Mouse (Mus musculus): ENCODE results near the gene Gpr176. TPM values are rescaled to one million over a fixed set of nuclear protein-coding genes. Genes with fewer than 3 reads are reported as not detected.

Gpr176 gene
- total and polyA plus RNA-seq, 3 experiments = 0.16 TPM; not detected in 2

DNA sequence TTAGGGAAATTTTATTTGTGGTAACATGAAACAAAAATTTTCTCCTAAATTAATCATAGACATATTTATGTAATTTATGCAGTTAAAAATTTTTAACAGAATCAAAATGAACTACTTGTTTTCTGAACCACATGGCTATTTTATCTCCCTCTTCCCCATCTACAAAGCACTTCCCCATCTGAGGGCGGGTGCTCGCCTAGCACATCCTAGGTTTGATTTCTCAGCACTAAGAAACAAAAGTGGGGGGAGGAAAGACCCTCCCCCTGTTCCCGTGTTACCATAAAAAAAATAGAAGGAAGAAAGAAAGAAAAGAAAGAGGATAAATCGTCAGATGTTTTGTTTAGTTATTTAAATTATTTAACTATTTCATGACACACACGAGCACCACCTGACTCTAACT, 18.0 kb upstream of the Gpr176 start:
- Histone ChIP-seq H3K36me3 (replicated peaks) (peaks cover 14% of the 10 kb centered on the region), H3K4me3 (ENCODE audit: low read depth, low read length) (no peak overlapping the region), H3K27me3 (ENCODE audit: insufficient read depth, low read length) (no peaks in the 10 kb centered on the region), H3K9me3 (replicated peaks) (no peaks in the 10 kb centered on the region), H3K4me1 (ENCODE audit: insufficient read depth, low read depth, low read length) (peaks cover 32% of the 10 kb centered on the region)
- ATAC-seq (ENCODE audit: extremely low read depth, insufficient number of reproducible peaks, low FRiP score, poor library complexity, severe bottlenecking) (no peak), DNase-seq (ENCODE audit: low spot score) (peak; percentile 12)
- TF ChIP-seq GATA1 (IDR thresholded peaks at IDR 0.05; ENCODE audit: borderline replicate concordance, low read length) (no peak), CTCF (IDR thresholded peaks at IDR 0.05; ENCODE audit: low read depth, low read length) (no peak), POLR2AphosphoS5 (IDR thresholded peaks at IDR 0.05; ENCODE audit: insufficient replicate concordance, low read depth, low read length) (no peak), TAL1 (conservative IDR thresholded peaks at IDR 0.05; ENCODE audit: low read depth, low read length) (no peak), GATA2 (IDR thresholded peaks at IDR 0.05; ENCODE audit: borderline replicate concordance, low read depth, low read length) (no peak)

DNA sequence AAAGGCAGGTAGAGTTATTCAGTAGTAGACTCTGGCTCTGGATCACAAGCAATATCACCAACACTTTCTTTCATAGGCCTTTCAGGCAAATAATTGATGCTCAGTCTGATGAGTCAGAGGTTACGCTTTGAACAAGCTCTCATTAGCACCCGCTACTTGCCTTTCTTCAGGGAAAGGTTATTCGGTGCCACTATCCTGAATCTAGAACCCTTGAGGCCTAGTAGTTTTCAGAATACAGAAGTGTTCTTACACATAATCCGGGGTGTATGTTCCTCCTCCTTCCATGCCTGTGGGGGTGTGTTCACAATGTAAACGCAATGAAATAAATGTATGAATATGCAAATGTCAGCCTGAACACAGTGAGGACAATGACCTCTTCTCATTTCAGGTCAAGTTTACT, 16.9 kb upstream of the Gpr176 start:
- Histone ChIP-seq H3K9me3 (replicated peaks) (no peaks in the 10 kb centered on the region), H3K27me3 (ENCODE audit: insufficient read depth, low read length) (no peaks in the 10 kb centered on the region), H3K4me3 (ENCODE audit: low read depth, low read length) (peak overlapping the region; percentile 61), H3K36me3 (replicated peaks) (peaks cover 8% of the 10 kb centered on the region), H3K4me1 (ENCODE audit: insufficient read depth, low read depth, low read length) (peaks cover 39% of the 10 kb centered on the region)
- ATAC-seq (ENCODE audit: extremely low read depth, insufficient number of reproducible peaks, low FRiP score, poor library complexity, severe bottlenecking) (no peak), DNase-seq (ENCODE audit: low spot score) (no peak)
- TF ChIP-seq TAL1 (conservative IDR thresholded peaks at IDR 0.05; ENCODE audit: low read depth, low read length) = no peak
- no peak for TF ChIP-seq GATA1 (IDR thresholded peaks at IDR 0.05; ENCODE audit: borderline replicate concordance, low read length)
- TF ChIP-seq POLR2AphosphoS5 (IDR thresholded peaks at IDR 0.05; ENCODE audit: insufficient replicate concordance, low read depth, low read length) = no peak
- no peak for TF ChIP-seq CTCF (IDR thresholded peaks at IDR 0.05; ENCODE audit: low read depth, low read length)
- TF ChIP-seq GATA2 (IDR thresholded peaks at IDR 0.05; ENCODE audit: borderline replicate concordance, low read depth, low read length) = no peak

DNA sequence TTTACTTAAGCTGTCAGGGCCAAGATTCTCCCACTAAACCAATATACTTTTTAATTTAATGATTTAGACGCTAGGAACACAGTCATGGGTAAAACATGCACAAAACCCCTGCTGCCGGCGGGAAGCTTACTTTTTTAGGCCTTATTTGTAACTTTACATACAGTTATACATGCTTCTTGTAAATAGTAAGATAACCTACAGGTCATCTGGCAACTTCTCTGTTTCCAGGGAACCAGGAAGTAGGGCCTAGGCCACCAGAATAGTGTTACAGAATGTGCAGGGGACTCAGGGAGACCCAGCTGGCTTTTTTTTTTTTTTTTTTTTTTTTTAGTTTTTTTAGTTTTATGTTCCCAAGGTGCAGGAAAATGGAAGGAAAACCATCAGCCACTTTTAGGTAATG, 16.4 kb upstream of the Gpr176 start:
- Histone ChIP-seq H3K27me3 (ENCODE audit: insufficient read depth, low read length) (no peaks in the 10 kb centered on the region), H3K9me3 (replicated peaks) (no peaks in the 10 kb centered on the region), H3K4me1 (ENCODE audit: insufficient read depth, low read depth, low read length) (peaks cover 43% of the 10 kb centered on the region), H3K4me3 (ENCODE audit: low read depth, low read length) (peak overlapping the region; percentile 87), H3K36me3 (replicated peaks) (peaks cover 8% of the 10 kb centered on the region)
- TF ChIP-seq GATA1 (IDR thresholded peaks at IDR 0.05; ENCODE audit: borderline replicate concordance, low read length) = no peak
- no peak for TF ChIP-seq CTCF (IDR thresholded peaks at IDR 0.05; ENCODE audit: low read depth, low read length)
- no peak for TF ChIP-seq POLR2AphosphoS5 (IDR thresholded peaks at IDR 0.05; ENCODE audit: insufficient replicate concordance, low read depth, low read length)
- no peak for TF ChIP-seq TAL1 (conservative IDR thresholded peaks at IDR 0.05; ENCODE audit: low read depth, low read length)
- no peak for TF ChIP-seq GATA2 (IDR thresholded peaks at IDR 0.05; ENCODE audit: borderline replicate concordance, low read depth, low read length)
- ATAC-seq (ENCODE audit: extremely low read depth, insufficient number of reproducible peaks, low FRiP score, poor library complexity, severe bottlenecking) (no peak), DNase-seq (ENCODE audit: low spot score) (no peak)

DNA sequence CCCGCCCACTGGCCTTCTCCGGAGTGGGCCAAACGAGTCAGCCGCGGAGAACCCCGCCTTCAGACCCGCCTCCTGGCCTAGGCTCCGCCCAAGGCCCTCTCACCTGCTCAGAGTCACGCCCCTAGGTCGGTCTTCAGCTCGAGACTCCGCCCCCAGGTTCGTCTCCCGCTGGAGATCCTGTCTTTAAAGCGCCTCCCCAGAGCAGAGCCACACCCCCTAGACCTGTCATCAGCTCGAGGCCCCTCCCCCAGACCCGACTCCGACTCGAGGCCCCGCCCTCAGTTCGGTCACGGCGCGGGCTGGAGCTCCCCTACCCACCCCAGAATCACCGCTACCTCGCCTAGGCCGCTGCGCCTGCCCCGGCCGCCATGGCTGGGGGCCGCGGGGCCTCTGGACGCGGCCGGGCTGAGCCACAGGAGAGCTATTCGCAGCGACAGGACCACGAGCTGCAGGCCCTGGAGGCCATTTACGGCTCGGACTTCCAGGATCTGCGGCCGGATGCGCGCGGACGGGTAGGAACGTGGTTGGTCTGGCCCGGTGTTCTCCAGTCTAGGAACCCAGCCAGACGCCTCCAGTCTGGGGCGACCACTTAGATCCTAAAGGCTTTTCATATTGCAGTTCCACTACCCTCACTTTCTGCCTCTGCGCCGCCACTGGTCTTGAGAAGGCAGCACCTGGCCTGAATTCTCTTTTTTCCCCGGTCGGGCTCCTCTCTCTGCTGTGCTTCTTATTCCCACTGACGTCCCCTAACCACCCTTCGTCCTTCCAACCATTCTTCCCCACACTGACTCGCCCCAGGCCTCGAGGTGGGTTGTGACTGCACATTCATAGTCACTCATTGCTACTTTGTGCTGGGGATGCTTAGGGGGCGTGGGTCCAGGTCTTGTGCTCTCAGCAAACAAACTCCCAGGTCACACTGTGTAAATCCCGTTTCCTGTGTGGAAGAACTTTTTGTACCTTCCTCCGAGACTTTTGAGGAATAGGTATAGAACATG, 15.4 kb upstream of the Gpr176 start, which contains the start of gene Eif2ak4:
Eif2ak4 (plus strand) TSS at position 278 of the 995 bp plus-strand sequence.
- H3K4me3 ChIP-seq (ENCODE audit: low read depth, low read length) = peak within 1 kb of the TSS; percentile 87
- DNase-seq (ENCODE audit: low spot score) = peak; percentile 91
- peaks cover 4% of the 10 kb centered on the region for H3K36me3 ChIP-seq (replicated peaks)
- H3K9me3 ChIP-seq (replicated peaks) = no peaks in the 10 kb centered on the region
- peak; percentile 93 for ATAC-seq (ENCODE audit: extremely low read depth, insufficient number of reproducible peaks, low FRiP score, poor library complexity, severe bottlenecking)
- no peaks in the 10 kb centered on the region for H3K27me3 ChIP-seq (ENCODE audit: insufficient read depth, low read length)
- peaks cover 43% of the 10 kb centered on the region for H3K4me1 ChIP-seq (ENCODE audit: insufficient read depth, low read depth, low read length)
- TF ChIP-seq TAL1 (conservative IDR thresholded peaks at IDR 0.05; ENCODE audit: low read depth, low read length) = no peak
- no peak for TF ChIP-seq GATA2 (IDR thresholded peaks at IDR 0.05; ENCODE audit: borderline replicate concordance, low read depth, low read length)
- TF ChIP-seq GATA1 (IDR thresholded peaks at IDR 0.05; ENCODE audit: borderline replicate concordance, low read length) = no peak
- TF ChIP-seq POLR2AphosphoS5 (IDR thresholded peaks at IDR 0.05; ENCODE audit: insufficient replicate concordance, low read depth, low read length) = no peak
- no peak for TF ChIP-seq CTCF (IDR thresholded peaks at IDR 0.05; ENCODE audit: low read depth, low read length)

DNA sequence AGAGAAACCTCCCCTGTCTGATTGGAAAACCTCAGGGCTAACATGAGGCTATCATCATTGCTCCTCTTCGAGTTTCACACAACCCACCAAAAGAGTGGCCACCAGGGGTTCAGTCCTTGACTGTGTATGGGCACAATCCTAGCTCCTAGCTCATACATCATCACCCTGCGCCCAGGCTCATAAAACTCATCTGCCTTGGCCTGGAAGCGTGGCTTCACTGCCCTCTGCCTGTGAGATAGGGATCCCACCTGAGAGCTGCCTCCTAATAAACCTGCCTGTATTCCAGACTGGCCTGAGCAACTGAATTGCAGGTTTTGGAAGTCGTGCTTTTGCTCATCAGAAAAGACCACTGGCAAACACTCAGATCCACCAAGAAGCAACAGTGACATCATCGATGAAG, 10.2 kb upstream of the Gpr176 start:
- DNase-seq (ENCODE audit: low spot score) = no peak
- TF ChIP-seq GATA1 (IDR thresholded peaks at IDR 0.05; ENCODE audit: borderline replicate concordance, low read length) (no peak), CTCF (IDR thresholded peaks at IDR 0.05; ENCODE audit: low read depth, low read length) (no peak), TAL1 (conservative IDR thresholded peaks at IDR 0.05; ENCODE audit: low read depth, low read length) (no peak), GATA2 (IDR thresholded peaks at IDR 0.05; ENCODE audit: borderline replicate concordance, low read depth, low read length) (no peak), POLR2AphosphoS5 (IDR thresholded peaks at IDR 0.05; ENCODE audit: insufficient replicate concordance, low read depth, low read length) (no peak)

DNA sequence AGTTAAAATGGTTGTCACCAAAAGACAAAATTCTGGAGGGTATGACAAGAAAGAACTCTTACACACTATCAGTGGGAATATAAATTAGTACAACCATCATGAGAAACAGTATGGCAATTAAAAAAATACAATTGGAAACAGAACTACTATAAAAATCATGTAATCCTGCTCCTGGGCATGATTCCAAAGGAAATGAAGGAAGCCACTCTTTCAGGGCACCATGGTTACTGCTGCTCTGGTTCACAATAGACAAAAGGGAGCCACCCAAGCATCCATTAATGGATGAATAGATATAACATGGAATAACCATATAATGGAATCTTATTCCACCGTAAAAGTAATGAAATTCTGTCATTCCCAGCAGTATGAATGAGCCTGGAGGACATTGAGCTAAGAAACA, 6.5 kb upstream of the Gpr176 start:
- DNase-seq (ENCODE audit: low spot score) = no peak
- Histone ChIP-seq H3K4me3 (ENCODE audit: low read depth, low read length) (no peak overlapping the region), H3K9me3 (replicated peaks) (no peaks in the 10 kb centered on the region), H3K4me1 (ENCODE audit: insufficient read depth, low read depth, low read length) (peaks cover 2% of the 10 kb centered on the region; the same call in 1 of the 2 replicates), H3K27me3 (ENCODE audit: insufficient read depth, low read length) (peaks cover 19% of the 10 kb centered on the region; the same call in 1 of the 2 replicates), H3K36me3 (replicated peaks) (no peaks in the 10 kb centered on the region)
- ATAC-seq (ENCODE audit: extremely low read depth, insufficient number of reproducible peaks, low FRiP score, poor library complexity, severe bottlenecking) = no peak
- no peak for TF ChIP-seq GATA1 (IDR thresholded peaks at IDR 0.05; ENCODE audit: borderline replicate concordance, low read length)
- no peak for TF ChIP-seq POLR2AphosphoS5 (IDR thresholded peaks at IDR 0.05; ENCODE audit: insufficient replicate concordance, low read depth, low read length)
- no peak for TF ChIP-seq CTCF (IDR thresholded peaks at IDR 0.05; ENCODE audit: low read depth, low read length)

More for the DNA sequence above, 10.2 kb upstream of the Gpr176 start:
- Histone ChIP-seq H3K4me3 (ENCODE audit: low read depth, low read length) (no peak overlapping the region), H3K36me3 (replicated peaks) (no peaks in the 10 kb centered on the region), H3K9me3 (replicated peaks) (no peaks in the 10 kb centered on the region), H3K4me1 (ENCODE audit: insufficient read depth, low read depth, low read length) (peaks cover 24% of the 10 kb centered on the region), H3K27me3 (ENCODE audit: insufficient read depth, low read length) (peaks cover 17% of the 10 kb centered on the region; the same call in 1 of the 2 replicates)
- no peak for ATAC-seq (ENCODE audit: extremely low read depth, insufficient number of reproducible peaks, low FRiP score, poor library complexity, severe bottlenecking)
